Mouse (Mus musculus) ovary, postnatal 10 days (tissue): ENCODE results near the gene Grap2.
"Not testable (repeated sequence)": the region's sequence is repeated elsewhere in the genome, so short reads cannot be mapped to it uniquely, and the experiment has no call there.

ENCODE experiments used
- DNase-seq: peaks from one replicate; pipeline ENCODE4 v3.0.0; 2022; ENCODE audit warnings: low spot score

Grap2 gene

GRCm38 (mm10) chr15:80566696-80567095 is 5.7 kb upstream of the Grap2 start:
- no peak for DNase-seq

GRCm38 (mm10) chr15:80567139-80567538 is 5.3 kb upstream of the Grap2 start:
- DNase-seq = no peak

DNA sequence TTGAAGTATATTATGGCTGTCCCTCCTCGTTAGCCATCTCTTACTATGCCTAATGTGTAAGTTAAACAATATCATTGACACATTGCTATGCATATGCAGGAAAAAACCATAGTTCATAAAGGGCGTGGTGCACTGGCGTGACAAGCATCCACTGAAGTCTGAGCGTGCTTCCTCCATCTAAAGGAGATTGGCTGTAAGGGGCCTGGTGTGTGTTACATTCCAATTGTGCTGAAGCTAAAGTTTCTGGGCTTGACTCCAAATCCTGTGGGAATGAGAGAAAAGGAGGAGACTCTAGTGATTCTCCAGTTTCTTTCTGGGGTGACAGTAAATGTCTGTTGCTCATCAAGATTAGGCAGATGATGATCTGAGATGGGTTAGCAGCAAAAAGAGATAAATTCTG is 4.7 kb upstream of the Grap2 start:
- no peak for DNase-seq

GRCm38 (mm10) chr15:80569205-80569604 is 3.2 kb upstream of the Grap2 start:
- DNase-seq = no peak

DNA sequence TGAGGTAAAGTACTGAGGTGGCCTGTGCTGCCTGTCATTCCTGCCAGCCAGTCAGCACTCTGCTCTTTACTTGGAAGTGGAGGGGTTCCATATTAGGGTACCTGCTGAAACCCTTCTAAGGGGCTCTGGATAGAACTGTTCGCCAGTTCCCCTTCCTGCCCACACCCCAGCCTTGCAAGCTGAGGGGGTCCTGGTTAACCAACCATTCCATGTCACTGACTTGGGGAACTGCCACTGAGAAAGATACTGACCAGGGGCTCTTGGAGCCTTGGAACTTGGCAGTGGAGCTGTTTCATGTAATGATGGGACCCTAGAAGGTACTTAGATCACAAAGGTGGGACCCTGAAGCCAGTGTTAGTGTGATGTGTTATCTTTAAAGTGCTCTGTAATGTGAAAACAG is 2.2 kb upstream of the Grap2 start:
- DNase-seq = no peak

GRCm38 (mm10) chr15:80571611-80572010 is 783 bp upstream of the Grap2 start:
- DNase-seq = no peak

GRCm38 (mm10) chr15:80572811-80573520 is 572 bp downstream of the Grap2 start:
- DNase-seq = no peak

DNA sequence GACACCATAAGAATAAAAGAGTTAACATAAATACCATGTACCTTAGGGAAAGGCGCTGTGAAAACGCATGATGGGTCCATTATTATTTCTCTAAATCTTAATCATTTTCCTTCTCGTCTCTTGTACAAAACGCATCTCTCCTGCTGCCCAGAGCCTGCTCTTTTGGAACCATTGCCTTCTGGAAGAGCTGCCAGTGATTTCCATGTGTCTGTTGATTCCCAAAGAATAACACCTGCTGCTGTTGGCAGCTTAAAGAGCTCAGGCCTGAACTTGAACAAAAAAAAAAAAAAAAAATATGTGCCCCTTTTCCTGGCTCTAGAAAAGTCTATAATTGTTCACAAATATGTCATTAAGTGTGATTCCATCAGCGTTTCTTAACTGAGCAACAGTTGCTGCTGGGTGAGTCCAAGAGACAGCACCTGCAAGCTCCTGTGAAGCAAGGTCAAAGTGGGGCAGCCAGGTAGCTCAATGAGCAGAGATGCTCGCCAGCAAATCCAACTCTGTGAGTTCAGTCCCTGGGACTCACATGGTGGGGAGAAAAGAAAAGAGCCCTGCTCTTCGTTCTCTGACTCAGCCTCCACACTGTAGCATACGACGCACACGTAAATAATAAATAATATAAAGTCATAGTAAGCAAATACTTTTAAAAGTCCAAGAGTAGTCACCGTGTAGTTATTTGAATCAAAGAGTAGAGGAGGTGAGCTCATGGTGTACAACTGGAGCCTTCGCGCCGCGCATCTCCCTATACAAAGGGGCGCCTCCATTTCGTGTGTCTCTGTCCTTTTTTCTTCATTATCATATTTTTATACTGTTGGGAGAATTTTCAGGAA is 2.0 kb downstream of the Grap2 start:
- no peak for DNase-seq

DNA sequence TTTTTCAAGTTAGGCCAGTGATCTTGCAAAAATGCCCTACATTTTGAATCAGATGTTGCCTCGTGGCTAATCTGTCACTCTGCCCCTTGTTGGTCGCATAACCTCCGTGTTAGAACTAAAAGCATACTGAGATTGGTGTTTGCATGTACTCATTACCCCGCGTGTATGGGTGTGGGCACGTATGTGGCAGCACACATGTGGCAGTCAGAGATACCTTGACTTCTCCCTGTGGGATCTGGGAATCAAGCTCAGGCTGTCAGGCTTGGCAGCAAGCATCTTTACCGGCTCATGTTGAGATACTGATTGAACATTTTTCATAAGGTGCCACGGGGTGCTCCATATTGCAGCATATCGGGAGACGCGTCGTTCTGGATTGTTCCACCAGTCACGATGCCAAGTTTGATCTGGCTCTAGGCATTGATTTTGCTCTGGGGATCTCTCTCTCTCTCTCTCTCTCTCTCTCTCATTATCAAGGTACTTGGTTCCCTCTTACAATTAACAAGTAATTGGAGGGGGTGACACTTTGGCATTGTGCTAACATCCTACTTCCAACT is 3.5 kb downstream of the Grap2 start:
- no peak for DNase-seq

GRCm38 (mm10) chr15:80576415-80576994 is 4.1 kb downstream of the Grap2 start:
- no peak for DNase-seq

- DNase-seq = no peak
Measured at GRCm38 (mm10) chr15:80577166-80577960, 5.0 kb downstream of the Grap2 start.

DNA sequence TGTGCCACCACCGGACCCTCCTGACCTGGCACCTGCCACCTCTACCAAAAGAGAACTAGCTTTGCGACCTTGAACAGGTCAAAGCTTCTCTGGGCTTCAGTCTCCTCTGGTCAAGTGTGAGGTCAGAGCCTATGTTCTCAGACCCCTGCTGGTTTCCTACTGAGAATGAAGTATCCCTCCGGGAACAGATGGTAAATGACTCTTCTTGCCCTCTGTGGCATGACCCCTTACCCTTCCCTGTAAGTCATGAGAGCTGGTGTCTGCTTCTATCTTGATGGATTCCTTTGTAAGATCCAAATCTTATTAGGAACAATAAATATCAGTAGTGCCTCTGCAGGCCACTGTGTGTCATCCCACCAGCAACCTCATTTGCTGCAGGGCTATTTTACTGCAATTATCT is 6.7 kb downstream of the Grap2 start:
- DNase-seq = no peak

DNA sequence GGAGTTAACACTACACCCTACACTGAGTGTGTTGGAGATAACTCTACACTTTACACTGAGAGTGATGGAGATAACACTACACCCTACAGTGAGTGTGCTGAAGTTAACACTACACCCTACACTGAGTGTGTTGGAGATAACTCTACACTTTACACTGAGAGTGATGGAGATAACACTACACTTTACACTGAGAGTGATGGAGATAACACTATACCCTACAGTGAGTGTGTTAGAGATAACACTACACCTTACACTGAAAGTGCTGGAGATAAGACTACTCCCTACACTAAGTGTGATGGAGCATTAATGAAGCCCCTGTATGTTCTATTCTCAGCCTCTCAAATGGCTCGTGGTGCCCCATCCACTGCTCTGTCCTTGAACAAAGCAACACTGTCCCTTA is 8.2 kb downstream of the Grap2 start:
- DNase-seq = not testable (repeated sequence)

DNA sequence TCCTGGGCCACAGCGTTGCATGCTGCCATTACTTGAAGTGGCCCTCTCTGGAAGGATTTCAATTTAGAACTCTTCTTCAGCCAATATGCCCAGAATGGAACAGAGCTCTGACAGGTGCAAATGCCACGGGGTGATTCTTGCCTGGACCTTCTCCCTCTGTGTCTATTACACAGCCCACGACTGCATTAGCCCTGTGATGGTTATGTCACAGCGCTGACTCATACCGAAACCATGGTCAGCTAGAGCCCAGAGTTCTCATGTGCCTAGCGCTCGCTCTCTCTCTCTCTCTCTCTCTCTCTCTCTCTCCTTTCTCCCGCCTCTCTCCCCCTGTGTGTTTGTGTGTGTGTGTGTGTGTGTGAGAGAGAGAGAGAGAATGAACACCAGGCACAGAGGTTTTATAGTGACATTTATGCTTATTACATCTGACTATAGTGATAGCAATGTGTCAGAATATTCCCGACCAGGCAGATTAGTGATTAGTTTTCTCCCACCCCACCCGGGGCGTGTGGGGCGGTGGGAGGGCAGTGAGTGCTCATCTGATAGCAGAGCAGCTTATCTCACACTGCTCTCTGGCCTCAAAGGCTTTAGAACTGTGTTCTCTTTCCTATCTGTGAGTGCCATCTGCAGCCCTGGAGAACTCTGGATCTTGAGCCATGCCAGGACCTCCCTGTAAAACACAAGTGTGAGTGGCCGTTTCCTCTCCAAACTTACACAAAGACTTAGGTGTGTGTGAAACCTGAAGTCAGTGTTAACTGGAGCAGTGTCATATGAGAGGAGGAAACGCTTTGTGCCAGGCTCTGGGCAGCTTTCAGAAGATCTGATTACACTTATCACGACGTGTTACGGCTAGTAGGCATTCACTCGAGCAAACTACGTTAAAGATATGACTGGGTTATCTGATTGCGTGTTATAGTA is 10.4 kb downstream of the Grap2 start:
- DNase-seq = no peak

DNA sequence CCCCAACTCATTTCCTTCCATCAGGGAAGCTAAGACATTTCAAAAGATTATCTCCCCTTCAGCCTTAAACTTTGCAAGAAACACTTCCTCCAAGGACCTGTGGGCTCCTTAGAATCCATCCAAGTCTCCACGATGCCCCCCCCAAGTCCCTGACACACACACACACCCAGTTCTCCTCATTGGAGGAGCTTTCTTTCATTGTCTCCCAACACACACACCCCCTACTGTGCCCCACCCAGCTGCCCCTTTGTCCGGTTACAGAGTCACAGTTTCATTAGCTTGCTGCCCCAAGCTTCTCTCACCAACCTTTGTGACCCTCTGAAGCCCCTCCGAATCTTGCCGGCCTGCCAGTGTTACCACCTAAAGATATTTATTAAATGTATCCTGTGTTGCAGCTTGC is 13.9 kb downstream of the Grap2 start:
- DNase-seq = no peak

GRCm38 (mm10) chr15:80590641-80591040 is 18.2 kb downstream of the Grap2 start:
- no peak for DNase-seq

GRCm38 (mm10) chr15:80592737-80593136 is 20.3 kb downstream of the Grap2 start:
- DNase-seq = no peak

DNA sequence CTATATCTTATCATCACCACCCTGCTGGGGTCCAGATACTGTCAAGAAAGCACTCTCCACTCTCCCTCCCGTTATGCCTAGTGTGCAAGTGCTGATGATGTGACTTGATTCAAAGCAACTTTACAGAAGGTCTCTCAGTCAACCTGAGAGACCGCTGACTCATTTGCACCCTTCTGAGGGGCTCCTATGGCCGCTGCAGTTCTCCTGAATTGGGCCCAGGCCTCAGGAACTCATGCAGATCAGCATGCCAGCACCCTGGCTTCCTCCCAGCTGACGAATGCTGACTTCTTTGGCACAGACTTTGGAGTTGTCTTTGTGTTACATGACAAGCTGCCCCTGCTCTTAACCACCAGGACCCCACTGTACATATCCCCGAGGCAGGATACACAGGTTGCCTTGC is 21.5 kb downstream of the Grap2 start:
- no peak for DNase-seq

DNA sequence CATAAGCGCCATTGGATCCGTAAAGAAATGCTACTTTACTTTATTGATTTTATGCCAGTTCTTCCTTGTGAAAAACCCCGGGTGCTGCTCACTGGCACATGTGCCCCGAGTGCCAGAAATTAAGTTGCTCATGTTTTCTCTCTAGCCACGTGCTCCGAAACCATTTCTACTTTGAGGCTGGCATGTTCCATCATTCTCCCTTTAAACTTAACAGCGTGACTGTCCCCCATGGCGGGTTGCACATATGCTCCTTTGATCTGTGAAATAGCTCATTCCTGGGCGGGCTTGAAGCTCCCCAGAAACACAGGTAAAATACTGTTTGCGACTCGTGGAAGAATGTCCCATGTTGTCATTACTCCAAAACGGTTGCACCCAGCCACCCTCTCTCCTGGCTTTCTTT is 26.4 kb downstream of the Grap2 start:
- DNase-seq = no peak

DNA sequence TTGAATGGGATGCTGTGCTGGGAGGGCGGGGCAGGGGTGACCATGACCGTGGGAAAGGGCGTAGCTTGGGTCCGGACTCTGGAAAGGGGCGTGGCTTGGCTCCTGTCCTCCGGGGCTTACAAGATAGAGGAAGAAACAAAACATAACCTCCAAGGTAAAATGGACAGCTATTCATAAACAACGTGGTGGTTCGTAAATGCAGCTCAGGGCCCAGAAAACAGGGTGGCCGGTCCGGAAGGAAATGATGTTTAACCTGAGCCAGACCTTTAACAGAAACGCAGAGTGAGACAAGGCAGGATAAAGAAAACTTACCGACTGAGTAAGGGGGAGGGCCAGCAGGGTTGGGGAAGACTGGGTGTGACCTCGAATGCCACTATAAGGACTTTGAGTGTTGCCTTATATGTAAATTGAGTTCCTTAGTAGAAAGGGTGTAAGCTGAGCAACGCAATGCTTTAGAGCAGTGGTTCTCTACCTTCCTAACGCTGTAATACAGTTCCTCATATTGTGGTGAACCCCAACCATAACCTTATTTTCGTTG is 26.9 kb downstream of the Grap2 start:
- no peak for DNase-seq

DNA sequence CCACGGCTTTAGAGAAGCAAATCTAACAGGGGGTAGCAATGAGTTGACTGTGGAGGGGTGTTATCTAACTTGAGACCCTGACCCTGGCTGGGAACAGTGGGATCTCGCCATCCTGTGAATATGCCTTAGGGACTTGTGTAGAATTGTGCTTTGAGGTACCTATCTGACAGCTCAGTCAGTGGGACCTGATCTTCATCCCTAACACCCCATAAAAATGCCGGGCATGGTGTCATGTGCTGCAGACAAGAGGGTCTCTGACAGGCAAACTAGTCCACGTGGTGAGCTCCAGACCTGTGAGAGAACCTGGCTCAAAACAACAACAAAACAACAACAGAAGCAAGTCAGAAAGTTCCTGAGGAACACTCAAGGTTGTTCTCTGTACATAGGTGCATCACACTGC is 27.4 kb downstream of the Grap2 start:
- DNase-seq = no peak
